Mouse (Mus musculus) hindbrain, embryonic 14.5 days (tissue): ENCODE results near the gene Cwf19l1. TPM values are rescaled to one million over a fixed set of nuclear protein-coding genes. Genes with fewer than 3 reads are reported as not detected.

Experiments used
- ATAC-seq: fragments of 200-750 bp; cut with Nextera tagmentation; 2 replicates; pipeline ENCODE4 v1.8.0; 2017; ENCODE audit warnings: moderate number of reproducible peaks, mild to moderate bottlenecking, moderate TSS enrichment, moderate library complexity; ENCODE audit not compliant: low FRiP score
- DNase-seq: peaks from one replicate; pipeline ENCODE4 v3.0.0-alpha.2; 2015; ENCODE audit warnings: low spot score
- H3K27ac ChIP-seq: fragments of 300-500 bp; sonication (generic); 2 replicates; pipeline ENCODE4 v1.5.1; 2014; ENCODE audit warnings: mild to moderate bottlenecking, moderate library complexity
- H3K27me3 ChIP-seq: fragments of 300-500 bp; sonication (generic); 2 replicates; pipeline ENCODE4 v1.6.1; 2014; ENCODE audit warnings: mild to moderate bottlenecking, low read length, mixed read lengths; ENCODE audit not compliant: control insufficient read depth, insufficient read depth
- H3K36me3 ChIP-seq: fragments of 300-500 bp; sonication (generic); replicated peaks from 2 replicates; pipeline ENCODE4 v1.6.1; 2014; ENCODE audit not compliant: control insufficient read depth, insufficient read depth
- H3K4me1 ChIP-seq: fragments of 300-500 bp; sonication (generic); replicated peaks from 2 replicates; pipeline ENCODE4 v1.6.1; 2014; ENCODE audit warnings: antibody characterized with exemption, low read length, mixed read lengths; ENCODE audit not compliant: control insufficient read depth, insufficient read depth
- H3K4me2 ChIP-seq: fragments of 300-500 bp; sonication (generic); replicated peaks from 2 replicates; pipeline ENCODE4 v1.6.1; 2014; ENCODE audit warnings: mild to moderate bottlenecking, moderate library complexity
- H3K4me3 ChIP-seq: fragments of 300-500 bp; sonication (generic); replicated peaks from 2 replicates; pipeline ENCODE4 v1.5.1; 2014; ENCODE audit warnings: mild to moderate bottlenecking, low read length
- H3K9ac ChIP-seq: fragments of 300-500 bp; sonication (generic); 2 replicates; pipeline ENCODE4 v1.6.1; 2014
- H3K9me3 ChIP-seq: fragments of 300-500 bp; sonication (generic); 2 replicates; pipeline ENCODE4 v1.6.1; 2016; ENCODE audit warnings: low read length; ENCODE audit not compliant: control insufficient read depth
- WGBS: fragments of 180-500 bp; shearing (Covaris S2); extraction: QIAGEN DNeasy Blood & Tissue Kit; methylation state at CpG from one replicate; pipeline ENCODE4 v1.1.7; 2014; 5-methylcytosine and 5-hydroxymethylcytosine counted together
- polyA plus RNA-seq: library from polyadenylated mRNA; unstranded; fragments of >200 nt; fragmentation: Nextera tagmentation; extraction: Ambion mirVana; gene quantifications from 2 replicates; pipeline ENCODE4 v1.2.1, GENCODE M21; 2014

Gene Cwf19l1
- polyA plus RNA-seq, 1 experiment from 2014 or later, result 29.7 TPM

DNA sequence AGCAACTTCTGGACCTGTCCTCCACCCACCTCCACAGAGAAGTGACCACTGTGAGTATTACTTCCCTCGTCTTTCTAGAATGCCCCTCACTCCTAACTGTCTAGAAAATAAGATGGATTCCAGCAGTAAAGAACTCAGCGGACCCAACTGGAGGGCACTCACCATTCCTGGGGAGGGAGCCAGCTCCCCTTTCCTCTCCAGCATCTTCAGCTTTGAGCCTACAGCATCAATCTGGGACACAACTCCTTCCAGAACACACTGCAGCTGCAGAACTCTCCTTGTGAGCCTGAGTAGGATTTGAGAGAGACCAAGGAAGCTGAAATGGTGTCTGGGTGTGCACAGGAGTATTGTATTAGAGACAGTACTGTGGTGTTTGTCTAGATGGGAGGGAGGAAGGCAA is 13.3 kb upstream of the Cwf19l1 start:
- ATAC-seq (no peak), DNase-seq (no peak)
- no peaks in the 10 kb centered on the region for H3K9me3 ChIP-seq
- peaks cover 17% of the 10 kb centered on the region; the same call in 1 of the 2 replicates for H3K4me1 ChIP-seq
- no peaks in the 10 kb centered on the region; the same call in 1 of the 2 replicates for H3K27me3 ChIP-seq
- 71% methylated on average over 2 of the region's 2 CpGs for WGBS
- H3K9ac ChIP-seq, result no peak overlapping the region
- no peak overlapping the region for H3K4me3 ChIP-seq
- peaks cover 7% of the 10 kb centered on the region; the same call in 1 of the 2 replicates for H3K36me3 ChIP-seq
- no peak overlapping the region for H3K27ac ChIP-seq
- no peak overlapping the region for H3K4me2 ChIP-seq

DNA sequence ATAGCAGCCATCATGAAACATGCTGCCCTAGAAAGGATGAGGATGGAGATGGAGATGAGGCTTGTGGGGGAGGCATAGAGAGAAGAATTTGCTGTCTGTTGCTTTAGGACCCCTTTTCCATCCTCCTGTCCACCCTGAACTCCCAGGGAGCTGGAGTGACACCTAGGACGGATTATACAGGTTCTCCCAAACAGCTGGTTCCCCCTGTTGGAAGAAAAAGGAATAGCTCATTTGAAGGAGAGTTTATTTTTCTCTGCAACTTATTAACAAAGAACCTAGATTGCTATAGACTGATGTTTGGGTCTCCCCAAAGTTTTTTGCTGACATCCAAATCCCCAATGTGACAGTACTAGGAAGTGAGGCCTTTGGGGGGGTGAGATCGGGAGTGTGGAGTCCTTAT is 12.7 kb upstream of the Cwf19l1 start:
- ATAC-seq (no peak), DNase-seq (no peak)
- no peaks in the 10 kb centered on the region for H3K9me3 ChIP-seq
- H3K4me2 ChIP-seq, result no peak overlapping the region
- H3K27me3 ChIP-seq, result no peaks in the 10 kb centered on the region; the same call in 1 of the 2 replicates
- 32% methylated on average over 2 of the region's 2 CpGs for WGBS
- H3K4me3 ChIP-seq, result no peak overlapping the region
- H3K27ac ChIP-seq, result no peak overlapping the region
- H3K36me3 ChIP-seq, result peaks cover 13% of the 10 kb centered on the region
- peaks cover 17% of the 10 kb centered on the region; the same call in 1 of the 2 replicates for H3K4me1 ChIP-seq
- H3K9ac ChIP-seq, result no peak overlapping the region

DNA sequence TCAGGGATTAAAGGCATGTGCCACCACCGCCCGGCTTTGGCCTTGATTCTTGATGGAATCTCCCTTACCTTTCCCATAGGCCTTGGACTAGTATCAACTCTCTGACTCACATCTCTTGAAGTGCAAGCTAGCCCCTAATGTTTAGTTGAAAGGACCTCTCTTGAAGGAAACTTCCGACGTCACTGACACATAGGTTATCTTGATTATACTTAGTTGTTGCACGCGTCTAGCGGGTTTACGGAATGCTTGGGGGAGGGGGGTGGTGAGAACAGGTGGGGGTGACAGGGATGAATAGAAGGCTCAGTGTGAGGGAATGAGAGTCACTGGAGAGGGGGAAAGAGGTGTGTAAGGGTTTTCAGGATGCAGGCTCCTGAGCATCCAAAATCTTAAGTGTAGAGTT is 11.3 kb upstream of the Cwf19l1 start:
- no peaks in the 10 kb centered on the region; the same call in 1 of the 2 replicates for H3K27me3 ChIP-seq
- H3K36me3 ChIP-seq, result peaks cover 27% of the 10 kb centered on the region
- H3K27ac ChIP-seq, result no peak overlapping the region
- H3K4me2 ChIP-seq, result no peak overlapping the region
- H3K4me1 ChIP-seq, result peaks cover 17% of the 10 kb centered on the region; the same call in 1 of the 2 replicates
- H3K4me3 ChIP-seq, result no peak overlapping the region
- DNase-seq, result no peak
- no peaks in the 10 kb centered on the region for H3K9me3 ChIP-seq
- no peak overlapping the region for H3K9ac ChIP-seq
- ATAC-seq, result no peak
- WGBS, result 98% methylated on average over 8 of the region's 8 CpGs

DNA sequence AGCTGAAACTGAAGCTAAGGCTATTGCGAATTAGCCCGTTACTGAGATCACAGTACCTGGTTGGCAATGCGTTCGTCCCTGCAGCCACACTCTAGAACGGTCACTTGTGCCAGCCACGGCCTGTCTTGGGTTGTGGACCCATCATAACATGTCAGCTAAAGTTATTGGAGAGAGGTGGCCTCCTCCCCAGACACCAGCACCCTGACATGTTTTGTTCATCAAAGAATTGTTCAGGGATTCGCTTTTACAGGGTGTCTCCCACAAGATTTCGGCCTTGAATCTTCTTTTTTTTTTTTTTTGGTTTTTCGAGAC is 10.8 kb upstream of the Cwf19l1 start:
- Histone ChIP-seq H3K9ac (peak overlapping the region; percentile 55), H3K27ac (peak overlapping the region; percentile 46), H3K27me3 (no peaks in the 10 kb centered on the region; the same call in 1 of the 2 replicates), H3K36me3 (peaks cover 32% of the 10 kb centered on the region), H3K9me3 (no peaks in the 10 kb centered on the region), H3K4me1 (peaks cover 17% of the 10 kb centered on the region; the same call in 1 of the 2 replicates), H3K4me2 (peak overlapping the region; percentile 73), H3K4me3 (peak overlapping the region; percentile 56)
- DNase-seq (no peak), ATAC-seq (peak; percentile 53)
- WGBS, result 68% methylated on average over 9 of the region's 9 CpGs

DNA sequence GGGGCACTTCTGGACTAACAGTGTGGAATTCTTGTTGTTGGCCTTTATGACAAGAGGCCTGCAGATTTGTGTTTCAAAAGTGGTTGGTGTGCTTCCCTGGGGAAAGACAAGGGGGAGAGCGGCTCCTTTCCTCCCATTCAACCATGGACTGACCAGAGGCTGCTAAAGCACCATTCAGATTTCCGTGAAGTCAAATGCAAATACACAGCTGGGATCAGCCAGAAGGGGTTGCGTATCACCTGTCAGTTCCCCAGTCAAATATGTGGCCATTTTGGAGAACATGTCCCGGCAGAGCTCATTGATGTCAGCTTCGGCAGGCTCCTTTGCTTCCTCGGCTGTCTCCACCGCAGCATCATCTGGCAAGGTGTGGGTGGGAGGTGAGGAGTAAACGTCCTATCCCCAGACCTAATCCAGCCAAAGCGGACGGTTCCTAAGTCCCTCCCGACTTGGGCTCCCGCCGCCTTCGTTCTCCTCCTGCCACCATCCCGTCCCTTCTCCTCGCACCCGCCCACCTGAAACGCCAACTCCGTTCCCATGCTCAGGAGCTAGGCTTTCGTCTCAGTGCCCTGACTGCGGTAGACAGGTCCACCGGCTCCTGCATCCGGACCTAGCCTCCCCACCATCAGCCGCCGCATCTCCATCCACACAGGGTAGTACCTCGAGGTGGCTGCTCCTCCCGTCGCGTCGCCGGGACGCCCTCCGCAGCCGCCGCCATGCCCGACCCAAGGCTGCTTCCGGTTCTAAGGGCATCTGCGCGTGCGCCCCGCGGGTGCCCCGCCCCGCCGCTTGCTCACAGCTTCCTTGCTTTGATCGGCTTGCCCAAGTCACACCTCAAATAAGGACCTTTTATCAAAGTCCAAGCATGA is 10.3 kb upstream of the Cwf19l1 start, which contains the start of gene Bloc1s2:
Gene Bloc1s2, minus strand, starts transcription at position 745 of the 866 bp plus-strand sequence.
- Histone ChIP-seq H3K27me3 (no peaks in the 10 kb centered on the region; the same call in 1 of the 2 replicates), H3K4me1 (peaks cover 17% of the 10 kb centered on the region; the same call in 1 of the 2 replicates), H3K27ac (peak within 1 kb of the TSS; percentile 46), H3K9me3 (no peaks in the 10 kb centered on the region), H3K4me3 (peak within 1 kb of the TSS; percentile 56), H3K4me2 (peak within 1 kb of the TSS; percentile 73), H3K36me3 (peaks cover 37% of the 10 kb centered on the region), H3K9ac (peak within 1 kb of the TSS; percentile 55)
- 2% methylated on average over 46 of the region's 46 CpGs for WGBS
- peak; percentile 88 for DNase-seq
- peak; percentile 91 for ATAC-seq

DNA sequence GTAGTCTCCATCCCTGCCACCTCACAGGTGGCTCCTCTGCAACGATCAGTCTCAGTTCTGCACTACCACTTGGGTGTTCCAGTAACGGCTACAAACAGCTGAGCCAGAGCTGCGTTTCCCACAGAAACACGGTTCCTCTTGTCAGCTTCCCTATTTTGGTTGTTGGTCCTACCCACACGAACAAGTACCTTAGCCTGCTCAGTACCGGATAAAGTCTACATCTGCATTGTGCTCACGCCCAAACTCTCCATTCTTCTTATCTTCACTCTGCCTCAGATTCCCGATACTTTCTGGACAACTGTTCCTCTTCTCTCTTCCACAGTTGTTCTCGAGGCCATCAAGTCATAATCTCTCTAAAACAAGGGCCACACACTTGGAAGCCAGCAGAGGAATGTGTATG is 8.7 kb upstream of the Cwf19l1 start:
- no peaks in the 10 kb centered on the region; the same call in 1 of the 2 replicates for H3K27me3 ChIP-seq
- H3K4me1 ChIP-seq, result peaks cover 17% of the 10 kb centered on the region; the same call in 1 of the 2 replicates
- H3K4me3 ChIP-seq, result no peak overlapping the region
- no peak for DNase-seq
- no peak overlapping the region for H3K4me2 ChIP-seq
- peaks cover 51% of the 10 kb centered on the region for H3K36me3 ChIP-seq
- ATAC-seq, result no peak
- no peak overlapping the region for H3K9ac ChIP-seq
- no peak overlapping the region for H3K27ac ChIP-seq
- 96% methylated on average over 9 of the region's 9 CpGs for WGBS
- H3K9me3 ChIP-seq, result no peaks in the 10 kb centered on the region

DNA sequence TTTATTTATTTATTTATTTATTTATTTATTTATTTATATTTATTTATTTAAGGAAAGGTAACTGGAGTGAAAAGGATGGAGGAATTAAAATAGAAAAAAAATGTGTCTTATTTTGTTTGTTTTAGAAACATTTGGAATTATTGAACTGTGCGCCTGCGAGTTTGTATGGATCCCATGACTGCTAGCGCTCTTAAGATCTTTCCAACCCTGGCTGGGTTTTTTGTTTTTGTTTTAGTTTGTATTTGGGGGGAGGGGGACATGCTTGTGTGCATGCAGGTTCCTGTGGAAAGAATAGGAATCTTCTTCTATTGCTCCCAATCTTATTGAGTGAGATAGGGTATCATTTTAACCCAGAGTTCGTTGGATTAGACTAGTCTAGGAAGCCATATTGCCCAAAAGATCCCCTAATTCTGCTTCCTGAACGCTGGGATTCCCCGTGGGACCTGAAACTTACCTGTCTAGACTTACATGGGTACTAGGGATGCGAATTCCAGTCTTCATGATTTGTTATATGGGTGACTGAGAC is 347 bp upstream of the Cwf19l1 start:
- H3K27ac ChIP-seq, result peak overlapping the region; percentile 97
- 32% methylated on average over 7 of the region's 7 CpGs for WGBS
- H3K27me3 ChIP-seq, result no peaks in the 10 kb centered on the region
- no peaks in the 10 kb centered on the region for H3K9me3 ChIP-seq
- no peak for ATAC-seq
- H3K4me1 ChIP-seq, result peaks cover 10% of the 10 kb centered on the region
- peak overlapping the region; percentile 56 for H3K4me3 ChIP-seq
- DNase-seq, result no peak
- peak overlapping the region; percentile 47; the same call in 1 of the 2 replicates for H3K9ac ChIP-seq
- H3K4me2 ChIP-seq, result peak overlapping the region; percentile 88
- peaks cover 45% of the 10 kb centered on the region for H3K36me3 ChIP-seq

DNA sequence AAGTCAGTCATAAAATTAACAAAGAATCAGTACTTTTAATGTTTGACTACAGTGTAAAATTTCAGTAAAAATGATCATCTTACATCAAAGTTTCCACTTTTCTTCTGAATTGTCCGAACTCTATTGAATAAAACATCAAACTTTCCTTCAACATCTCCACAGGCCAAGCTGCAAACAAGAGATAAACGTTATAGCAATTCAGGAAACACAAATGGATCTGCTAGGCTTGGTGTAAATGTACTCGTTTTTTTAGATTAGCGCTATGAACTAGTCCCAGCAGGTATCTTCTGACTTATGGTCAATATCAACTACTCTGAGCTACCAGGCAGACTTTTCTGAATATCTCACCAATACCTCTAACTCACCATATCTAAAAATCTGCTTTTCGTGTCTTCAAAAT is 2.8 kb downstream of the Cwf19l1 start:
- no peaks in the 10 kb centered on the region for H3K27me3 ChIP-seq
- H3K9ac ChIP-seq, result no peak overlapping the region
- 92% methylated on average over 5 of the region's 5 CpGs for WGBS
- DNase-seq (no peak), ATAC-seq (no peak)
- peaks cover 46% of the 10 kb centered on the region for H3K36me3 ChIP-seq
- H3K9me3 ChIP-seq, result no peaks in the 10 kb centered on the region
- peaks cover 10% of the 10 kb centered on the region for H3K4me1 ChIP-seq
- H3K27ac ChIP-seq, result no peak overlapping the region
- no peak overlapping the region for H3K4me3 ChIP-seq
- H3K4me2 ChIP-seq, result no peak overlapping the region

DNA sequence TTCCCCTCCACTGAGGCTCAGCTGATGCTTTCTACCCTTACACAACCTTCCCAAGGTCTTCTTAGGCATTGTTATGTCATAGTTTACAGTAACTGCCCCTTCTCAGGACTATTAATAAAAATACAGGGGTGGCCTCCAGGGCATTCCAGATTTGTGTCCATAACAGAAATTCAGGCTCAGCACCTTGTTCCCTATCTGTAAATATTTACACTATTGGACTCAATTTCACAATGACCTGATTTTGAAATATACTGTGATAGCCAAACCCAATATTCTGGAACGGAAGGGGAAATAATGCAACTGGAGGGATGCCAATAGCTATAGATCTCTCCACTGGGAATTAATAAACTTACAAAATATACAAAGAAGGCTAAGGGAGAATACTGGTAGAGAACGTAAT is 7.1 kb downstream of the Cwf19l1 start:
- no peaks in the 10 kb centered on the region for H3K27me3 ChIP-seq
- no peak overlapping the region for H3K4me3 ChIP-seq
- no peak overlapping the region for H3K9ac ChIP-seq
- 91% methylated on average over 2 of the region's 2 CpGs for WGBS
- no peak for ATAC-seq
- H3K36me3 ChIP-seq, result peaks cover 83% of the 10 kb centered on the region
- no peaks in the 10 kb centered on the region for H3K9me3 ChIP-seq
- no peak overlapping the region for H3K4me2 ChIP-seq
- no peak overlapping the region for H3K27ac ChIP-seq
- no peaks in the 10 kb centered on the region for H3K4me1 ChIP-seq
- no peak for DNase-seq
